Mouse (Mus musculus): ENCODE measurements around the gene Ppp2r3c.

- TF ChIP-seq CTCF (IDR thresholded peaks at IDR 0.05; ENCODE audit: low read depth) (no peak), EP300 (optimal IDR thresholded peaks at IDR 0.05) (no peak)
These were observed 30.9 kb upstream of the Ppp2r3c start for GRCm38 (mm10) chr12:55333662-55334061.

All from stomach, postnatal 0 days (tissue).